Mouse (Mus musculus): ENCODE measurements around the gene Epha7. TPM values are rescaled to one million over a fixed set of nuclear protein-coding genes. Genes with fewer than 3 reads are reported as not detected.

The Epha7 gene
- polyA plus RNA-seq, 2 experiments = 21.2 to 35.9 TPM

GRCm38 (mm10) chr4:28814476-28814815, 1.5 kb downstream of the Epha7 start:
- no peak for ATAC-seq (ENCODE audit: low FRiP score, low read depth)
- H3K9ac ChIP-seq (ENCODE audit: low read depth, low read length, severe bottlenecking) = peak overlapping the region; percentile 82
- TF ChIP-seq POLR2A (IDR thresholded peaks at IDR 0.05; ENCODE audit: borderline replicate concordance, extremely low read depth, insufficient read depth, insufficient read length) = no peak
- peaks cover 4% of the 10 kb centered on the region; the same call in 1 of the 2 replicates for H3K4me1 ChIP-seq (ENCODE audit: control insufficient read depth, insufficient read depth, low read length)
- WGBS = 2% methylated on average over 8 of the region's 8 CpGs
- H3K4me2 ChIP-seq (replicated peaks; ENCODE audit: low read depth, low read length, severe bottlenecking) = peak overlapping the region; percentile 76
- DNase-seq (ENCODE audit: low spot score) = peak; percentile 12
- H3K9me3 ChIP-seq (ENCODE audit: control insufficient read depth, low read length) = no peaks in the 10 kb centered on the region
- H3K4me3 ChIP-seq (replicated peaks; ENCODE audit: low read length) = peak overlapping the region; percentile 82
- peak overlapping the region; percentile 96 for H3K27ac ChIP-seq (replicated peaks; ENCODE audit: low read depth, low read length)
- H3K36me3 ChIP-seq (ENCODE audit: control insufficient read depth, insufficient read depth, low read length) = no peaks in the 10 kb centered on the region
- no peaks in the 10 kb centered on the region for H3K27me3 ChIP-seq (ENCODE audit: control insufficient read depth, insufficient read depth, low read length)

- Histone ChIP-seq H3K4me3 (replicated peaks; ENCODE audit: low read length) (peak overlapping the region; percentile 82), H3K27me3 (ENCODE audit: control insufficient read depth, insufficient read depth, low read length) (no peaks in the 10 kb centered on the region), H3K27ac (replicated peaks; ENCODE audit: low read depth, low read length) (peak overlapping the region; percentile 96), H3K36me3 (ENCODE audit: control insufficient read depth, insufficient read depth, low read length) (no peaks in the 10 kb centered on the region), H3K4me2 (replicated peaks; ENCODE audit: low read depth, low read length, severe bottlenecking) (peak overlapping the region; percentile 76), H3K9me3 (ENCODE audit: control insufficient read depth, low read length) (no peaks in the 10 kb centered on the region), H3K4me1 (ENCODE audit: control insufficient read depth, insufficient read depth, low read length) (peaks cover 4% of the 10 kb centered on the region; the same call in 1 of the 2 replicates), H3K9ac (ENCODE audit: low read depth, low read length, severe bottlenecking) (peak overlapping the region; percentile 82)
- ATAC-seq (ENCODE audit: low FRiP score, low read depth) = no peak
- TF ChIP-seq POLR2A (IDR thresholded peaks at IDR 0.05; ENCODE audit: borderline replicate concordance, extremely low read depth, insufficient read depth, insufficient read length) = 0 out of 2 replicates have a peak, but pooled peaks have one; percentile 32
- WGBS = under 1% methylated on average over 67 of the region's 72 CpGs
- DNase-seq (ENCODE audit: low spot score) = peak; percentile 81
Measured at GRCm38 (mm10) chr4:28814816-28815620, 2.1 kb downstream of the Epha7 start.

- Histone ChIP-seq H3K36me3 (ENCODE audit: control insufficient read depth, insufficient read depth, low read length) (no peaks in the 10 kb centered on the region), H3K9ac (ENCODE audit: low read depth, low read length, severe bottlenecking) (peak overlapping the region; percentile 82), H3K4me1 (ENCODE audit: control insufficient read depth, insufficient read depth, low read length) (peaks cover 4% of the 10 kb centered on the region; the same call in 1 of the 2 replicates), H3K27ac (replicated peaks; ENCODE audit: low read depth, low read length) (peak overlapping the region; percentile 96; the same call in 1 of the 2 replicates), H3K27me3 (ENCODE audit: control insufficient read depth, insufficient read depth, low read length) (no peaks in the 10 kb centered on the region), H3K4me3 (replicated peaks; ENCODE audit: low read length) (peak overlapping the region; percentile 82), H3K4me2 (replicated peaks; ENCODE audit: low read depth, low read length, severe bottlenecking) (peak overlapping the region; percentile 76), H3K9me3 (ENCODE audit: control insufficient read depth, low read length) (no peaks in the 10 kb centered on the region)
- WGBS = under 1% methylated on average over 15 of the region's 15 CpGs
- ATAC-seq (ENCODE audit: low FRiP score, low read depth) (no peak), DNase-seq (ENCODE audit: low spot score) (no peak)
- no peak for TF ChIP-seq POLR2A (IDR thresholded peaks at IDR 0.05; ENCODE audit: borderline replicate concordance, extremely low read depth, insufficient read depth, insufficient read length)
Measured at GRCm38 (mm10) chr4:28815621-28815920, 2.6 kb downstream of the Epha7 start.

DNA sequence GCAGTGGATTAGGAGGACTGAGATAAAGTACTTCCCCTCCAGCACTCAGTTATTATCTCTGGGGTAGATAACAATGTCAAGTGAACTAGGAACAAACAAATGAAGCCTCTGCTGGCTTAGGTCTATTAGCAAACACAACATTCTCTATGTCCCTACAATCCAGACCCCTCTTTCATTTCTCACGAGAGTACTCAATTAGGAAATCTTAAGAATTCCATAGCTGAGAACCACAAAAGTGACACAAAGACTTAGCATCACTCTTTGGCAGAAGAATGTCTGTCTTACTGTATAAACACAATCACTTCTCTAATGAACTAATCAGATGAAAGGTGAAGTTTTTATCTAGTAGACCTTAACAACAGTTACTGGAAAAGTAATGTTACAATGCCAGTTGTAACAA, 10.7 kb downstream of the Epha7 start:
- no peak overlapping the region for H3K27ac ChIP-seq (replicated peaks; ENCODE audit: low read depth, low read length)
- no peak overlapping the region for H3K9ac ChIP-seq (ENCODE audit: low read depth, low read length, severe bottlenecking)
- no peaks in the 10 kb centered on the region for H3K4me1 ChIP-seq (ENCODE audit: control insufficient read depth, insufficient read depth, low read length)
- 64% methylated on average over 1 of the region's 1 CpGs for whole genome bisulfite sequencing
- ATAC-seq (ENCODE audit: low FRiP score, low read depth) (no peak), DNase-seq (ENCODE audit: low spot score) (no peak)
- H3K4me2 ChIP-seq (replicated peaks; ENCODE audit: low read depth, low read length, severe bottlenecking) = no peak overlapping the region
- H3K27me3 ChIP-seq (ENCODE audit: control insufficient read depth, insufficient read depth, low read length) = no peaks in the 10 kb centered on the region
- H3K9me3 ChIP-seq (ENCODE audit: control insufficient read depth, low read length) = no peaks in the 10 kb centered on the region
- peaks cover 12% of the 10 kb centered on the region for H3K36me3 ChIP-seq (ENCODE audit: control insufficient read depth, insufficient read depth, low read length)
- no peak overlapping the region for H3K4me3 ChIP-seq (replicated peaks; ENCODE audit: low read length)
- no peak for TF ChIP-seq POLR2A (IDR thresholded peaks at IDR 0.05; ENCODE audit: borderline replicate concordance, extremely low read depth, insufficient read depth, insufficient read length)

DNA sequence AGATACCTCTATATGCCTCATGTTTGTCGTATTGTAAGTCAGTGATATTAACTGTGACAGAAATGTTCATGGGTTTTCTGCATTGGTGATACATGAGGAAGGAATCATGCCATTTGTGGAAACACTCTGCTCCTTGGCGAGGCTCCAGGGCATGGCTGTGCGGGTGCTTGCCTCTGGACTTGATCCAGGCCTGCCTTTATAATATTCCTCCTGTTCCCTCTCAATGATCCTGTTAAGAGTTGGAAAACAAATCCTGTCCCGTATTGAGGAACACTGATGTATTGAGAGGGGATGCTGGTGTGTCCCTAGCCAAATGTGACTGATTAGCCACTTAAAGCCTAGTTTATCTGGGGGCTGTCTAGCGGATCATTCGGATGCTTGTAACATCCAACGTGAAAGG, 11.7 kb downstream of the Epha7 start:
- 51% methylated on average over 7 of the region's 7 CpGs for WGBS
- Histone ChIP-seq H3K36me3 (ENCODE audit: control insufficient read depth, insufficient read depth, low read length) (peaks cover 12% of the 10 kb centered on the region), H3K4me3 (replicated peaks; ENCODE audit: low read length) (no peak overlapping the region), H3K27ac (replicated peaks; ENCODE audit: low read depth, low read length) (no peak overlapping the region), H3K9me3 (ENCODE audit: control insufficient read depth, low read length) (no peaks in the 10 kb centered on the region), H3K4me1 (ENCODE audit: control insufficient read depth, insufficient read depth, low read length) (no peaks in the 10 kb centered on the region), H3K9ac (ENCODE audit: low read depth, low read length, severe bottlenecking) (no peak overlapping the region), H3K4me2 (replicated peaks; ENCODE audit: low read depth, low read length, severe bottlenecking) (no peak overlapping the region), H3K27me3 (ENCODE audit: control insufficient read depth, insufficient read depth, low read length) (no peaks in the 10 kb centered on the region)
- DNase-seq (ENCODE audit: low spot score) (no peak), ATAC-seq (ENCODE audit: low FRiP score, low read depth) (no peak)
- no peak for TF ChIP-seq POLR2A (IDR thresholded peaks at IDR 0.05; ENCODE audit: borderline replicate concordance, extremely low read depth, insufficient read depth, insufficient read length)

Data from limb, embryonic 14.5 days (tissue).